Mouse (Mus musculus): ENCODE measurements around the gene Cflar. TPM values are rescaled to one million over a fixed set of nuclear protein-coding genes. Genes with fewer than 3 reads are reported as not detected.

The Cflar gene
- total and polyA plus RNA-seq, 3 experiments: 35.7 to 81.1 (median 49.2) TPM

DNA sequence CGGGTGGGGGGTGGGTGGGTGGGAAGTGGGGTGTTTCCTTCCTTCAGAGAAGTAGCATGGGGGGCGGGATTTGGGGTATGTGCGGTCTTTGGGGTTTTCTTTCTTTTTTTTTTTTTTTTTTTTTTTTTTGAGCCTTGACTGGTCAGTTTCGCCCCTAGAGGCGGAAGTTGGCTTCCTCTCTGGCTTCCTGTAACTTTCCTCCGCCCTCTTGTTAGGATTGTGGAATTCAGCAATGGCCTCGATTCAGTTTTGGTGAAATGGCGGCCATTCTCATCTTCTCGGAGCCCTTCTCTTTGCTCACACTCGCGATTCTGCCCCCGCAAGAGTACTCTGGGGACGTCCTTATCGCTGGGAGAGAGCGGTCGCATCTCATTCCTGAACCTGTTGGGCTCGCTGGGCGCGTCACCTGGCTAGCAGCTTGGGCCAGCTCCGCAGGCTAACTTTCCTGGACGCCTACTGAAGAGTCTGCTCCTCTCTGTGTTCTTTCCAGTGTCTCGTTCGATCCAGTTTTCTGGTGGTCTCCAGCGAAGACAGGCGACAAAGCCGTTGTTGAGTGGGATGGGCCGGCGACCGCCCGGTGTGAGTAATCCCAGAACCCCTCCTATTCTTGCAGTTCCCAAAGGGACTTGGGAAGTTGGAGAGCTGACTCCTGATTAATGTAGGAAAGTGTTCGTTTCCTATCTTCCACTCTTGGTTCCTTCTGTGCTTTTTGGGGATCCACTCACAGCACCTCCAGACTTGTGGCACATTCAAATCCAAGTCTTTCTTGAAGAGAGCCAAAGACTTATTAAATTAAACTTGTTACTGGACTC, 2.0 kb downstream of the Cflar start:
- Histone ChIP-seq H3K27ac (ENCODE audit: insufficient read depth, low read depth) (peak overlapping the region; percentile 93), H3K9ac (ENCODE audit: insufficient read depth, low read depth) (peak overlapping the region; percentile 96), H3K4me3 (replicated peaks in 1 of 3; ENCODE audit: low read depth in 2 of 3, low read length in 2 of 3, poor library complexity in 1 of 3) (peak overlapping the region; percentile 71 to 88 (median 73)), H3K9me3 (replicated peaks; ENCODE audit: low read length) (no peaks in the 10 kb centered on the region), H3K4me2 (ENCODE audit: insufficient read depth, low read depth, poor library complexity, severe bottlenecking) (peak overlapping the region; percentile 95; the same call in 1 of the 2 replicates), H3K36me3 (replicated peaks in 1 of 2; ENCODE audit: control insufficient read depth in 1 of 2, insufficient read depth in 1 of 2, low read length in 1 of 2) (peaks cover 17 to 25% of the 10 kb centered on the region in 2 experiments), H3K79me2 (replicated peaks; ENCODE audit: control insufficient read depth, extremely low read depth, insufficient read depth, poor library complexity, severe bottlenecking) (peaks cover 27% of the 10 kb centered on the region), H3K4me1 (ENCODE audit: control insufficient read depth in 1 of 2, insufficient read depth in 2 of 2) (peaks cover 0 to 27% of the 10 kb centered on the region in 2 experiments; a peak in 2 of 4 replicates), H3K27me3 (replicated peaks) (no peaks in the 10 kb centered on the region)
- TF ChIP-seq POLR2A (IDR thresholded peaks at IDR 0.05; ENCODE audit: low read depth, low read length) (peak; percentile 51; the same call in 1 of the 2 replicates), ZNF384 (IDR thresholded peaks at IDR 0.05; ENCODE audit: low read depth, low read length) (peak; percentile 97), HCFC1 (IDR thresholded peaks at IDR 0.05; ENCODE audit: low read depth, low read length) (no peak; the same call in 1 of the 2 replicates), ELF1 (IDR thresholded peaks at IDR 0.05; ENCODE audit: low read depth, low read length) (peak; percentile 73), NRF1 (IDR thresholded peaks at IDR 0.05; ENCODE audit: low read depth, low read length) (0 out of 2 replicates have a peak, but pooled peaks have one; percentile 20)
- no peak for DNase-seq (ENCODE audit: extremely low read depth)
- dilution Hi-C loops (cut with MboI; ENCODE audit: extremely low pct_ligation_motif_present, extremely low pct_unique_long_range_greater_than_20kb, low sequenced_read_pairs): no loop called here
- in situ Hi-C loops (cut with MboI; ENCODE audit: low pct_ligation_motif_present, low pct_unique_long_range_greater_than_20kb, low sequenced_read_pairs): no loop called here

DNA sequence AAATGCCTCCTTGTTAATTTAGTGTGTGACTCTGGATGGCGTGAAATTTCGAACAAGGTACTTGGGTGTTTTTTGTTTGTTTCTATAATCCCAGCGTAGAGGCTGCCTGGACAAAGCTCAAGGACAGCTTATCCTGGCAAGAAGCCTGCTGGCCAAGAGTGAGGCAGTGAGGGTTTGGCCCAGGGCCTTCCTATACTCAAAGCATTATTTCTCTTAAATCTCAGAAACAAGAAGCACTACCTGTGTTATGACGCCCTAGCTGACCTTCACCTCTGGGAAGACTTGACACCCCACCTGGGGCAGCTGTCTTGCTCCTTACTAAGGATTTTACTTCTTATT, 2.6 kb downstream of the Cflar start:
- DNase-seq (ENCODE audit: extremely low read depth): no peak

DNA sequence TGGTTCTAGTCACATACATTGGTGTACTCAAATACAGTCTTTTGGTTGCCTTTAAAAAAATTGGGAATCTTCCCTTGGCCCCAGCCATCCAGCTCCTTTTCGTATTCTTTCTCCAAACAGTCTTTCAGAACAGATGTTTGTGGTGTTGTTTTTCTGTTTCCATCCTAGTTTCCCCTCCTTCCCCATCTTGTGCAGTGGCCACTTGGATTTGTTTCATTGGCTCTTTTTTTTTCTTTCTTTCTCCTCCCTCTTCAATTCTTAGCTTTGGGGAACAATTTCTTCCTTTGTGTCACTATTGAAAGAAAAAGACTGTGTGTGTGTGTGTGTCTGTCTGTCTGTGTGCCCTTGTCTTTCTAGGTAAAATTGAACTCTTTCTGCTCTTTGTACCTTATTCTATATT, 3.1 kb downstream of the Cflar start:
- peaks cover 0 to 29% of the 10 kb centered on the region in 2 experiments; a peak in 2 of 4 replicates for H3K4me1 ChIP-seq (ENCODE audit: control insufficient read depth in 1 of 2, insufficient read depth in 2 of 2)
- H3K36me3 ChIP-seq (replicated peaks in 1 of 2; ENCODE audit: control insufficient read depth in 1 of 2, insufficient read depth in 1 of 2, low read length in 1 of 2): peaks cover 17 to 33% of the 10 kb centered on the region in 2 experiments
- H3K9me3 ChIP-seq (replicated peaks; ENCODE audit: low read length): no peaks in the 10 kb centered on the region
- in situ Hi-C loops (cut with MboI; ENCODE audit: low pct_ligation_motif_present, low pct_unique_long_range_greater_than_20kb, low sequenced_read_pairs) (no loop called here), dilution Hi-C loops (cut with MboI; ENCODE audit: extremely low pct_ligation_motif_present, extremely low pct_unique_long_range_greater_than_20kb, low sequenced_read_pairs) (no loop called here)
- H3K9ac ChIP-seq (ENCODE audit: insufficient read depth, low read depth): peak overlapping the region; percentile 96
- peak overlapping the region; percentile 71 to 88 (median 73) for H3K4me3 ChIP-seq (replicated peaks in 1 of 3; ENCODE audit: low read depth in 2 of 3, low read length in 2 of 3, poor library complexity in 1 of 3)
- no peak overlapping the region for H3K27ac ChIP-seq (ENCODE audit: insufficient read depth, low read depth)
- TF ChIP-seq JUND (conservative IDR thresholded peaks at IDR 0.05; ENCODE audit: low read depth, low read length) (no peak), TCF12 (IDR thresholded peaks at IDR 0.05; ENCODE audit: low read depth, low read length) (no peak), CHD2 (IDR thresholded peaks at IDR 0.05; ENCODE audit: low read length) (no peak), IRF4 (IDR thresholded peaks at IDR 0.05; ENCODE audit: low read depth, low read length) (no peak)
- H3K79me2 ChIP-seq (replicated peaks; ENCODE audit: control insufficient read depth, extremely low read depth, insufficient read depth, poor library complexity, severe bottlenecking): peaks cover 27% of the 10 kb centered on the region
- peak overlapping the region; percentile 95 for H3K4me2 ChIP-seq (ENCODE audit: insufficient read depth, low read depth, poor library complexity, severe bottlenecking)
- no peaks in the 10 kb centered on the region for H3K27me3 ChIP-seq (replicated peaks)
- no peak for DNase-seq (ENCODE audit: extremely low read depth)

More for the DNA sequence above, 2.6 kb downstream of the Cflar start:
- peak overlapping the region; percentile 95 for H3K4me2 ChIP-seq (ENCODE audit: insufficient read depth, low read depth, poor library complexity, severe bottlenecking)
- in situ Hi-C loops (cut with MboI; ENCODE audit: low pct_ligation_motif_present, low pct_unique_long_range_greater_than_20kb, low sequenced_read_pairs): no loop called here
- H3K79me2 ChIP-seq (replicated peaks; ENCODE audit: control insufficient read depth, extremely low read depth, insufficient read depth, poor library complexity, severe bottlenecking): peaks cover 27% of the 10 kb centered on the region
- no peaks in the 10 kb centered on the region for H3K27me3 ChIP-seq (replicated peaks)
- peak overlapping the region; percentile 96 for H3K9ac ChIP-seq (ENCODE audit: insufficient read depth, low read depth)
- H3K9me3 ChIP-seq (replicated peaks; ENCODE audit: low read length): no peaks in the 10 kb centered on the region
- dilution Hi-C loops (cut with MboI; ENCODE audit: extremely low pct_ligation_motif_present, extremely low pct_unique_long_range_greater_than_20kb, low sequenced_read_pairs): no loop called here
- H3K27ac ChIP-seq (ENCODE audit: insufficient read depth, low read depth): peak overlapping the region; percentile 93
- H3K4me3 ChIP-seq (replicated peaks in 1 of 3; ENCODE audit: low read depth in 2 of 3, low read length in 2 of 3, poor library complexity in 1 of 3): peak overlapping the region; percentile 71 to 88 (median 73)
- peaks cover 17 to 30% of the 10 kb centered on the region in 2 experiments for H3K36me3 ChIP-seq (replicated peaks in 1 of 2; ENCODE audit: control insufficient read depth in 1 of 2, insufficient read depth in 1 of 2, low read length in 1 of 2)
- TF ChIP-seq ZNF384 (IDR thresholded peaks at IDR 0.05; ENCODE audit: low read depth, low read length): no peak
- no peak for TF ChIP-seq TBP (conservative IDR thresholded peaks at IDR 0.05; ENCODE audit: low read depth, low read length)
- no peak for TF ChIP-seq ZC3H11A (IDR thresholded peaks at IDR 0.05; ENCODE audit: low read depth, low read length)
- no peak for TF ChIP-seq CTCF (conservative IDR thresholded peaks at IDR 0.05 in 1 of 2, IDR thresholded peaks at IDR 0.05 in 1 of 2; ENCODE audit: low read depth in 2 of 2, low read length in 2 of 2)
- TF ChIP-seq BHLHE40 (IDR thresholded peaks at IDR 0.05; ENCODE audit: low read depth, low read length): no peak
- no peak for TF ChIP-seq MEF2A (IDR thresholded peaks at IDR 0.05; ENCODE audit: borderline replicate concordance, low read depth, low read length)
- peaks cover 0 to 27% of the 10 kb centered on the region in 2 experiments; a peak in 2 of 4 replicates for H3K4me1 ChIP-seq (ENCODE audit: control insufficient read depth in 1 of 2, insufficient read depth in 2 of 2)

All from CH12.LX (cell line).